Mouse (Mus musculus) ovary, adult 10 weeks (tissue): ENCODE measurements around the gene Tsga13. TPM values are rescaled to one million over a fixed set of nuclear protein-coding genes. Genes with fewer than 3 reads are reported as not detected.

Experiments used
- polyA plus RNA-seq: library from polyadenylated mRNA; stranded (reverse); fragments of 350-450 nt; fragmentation: Illumina TruSeq; extraction: RNeasy Lipid Tissue Mini Kit (QIAGEN cat#74804); gene quantifications from one replicate; pipeline ENCODE4 v1.2.3, GENCODE M21; 2014

The Tsga13 gene
- not detected for polyA plus RNA-seq

DNA sequence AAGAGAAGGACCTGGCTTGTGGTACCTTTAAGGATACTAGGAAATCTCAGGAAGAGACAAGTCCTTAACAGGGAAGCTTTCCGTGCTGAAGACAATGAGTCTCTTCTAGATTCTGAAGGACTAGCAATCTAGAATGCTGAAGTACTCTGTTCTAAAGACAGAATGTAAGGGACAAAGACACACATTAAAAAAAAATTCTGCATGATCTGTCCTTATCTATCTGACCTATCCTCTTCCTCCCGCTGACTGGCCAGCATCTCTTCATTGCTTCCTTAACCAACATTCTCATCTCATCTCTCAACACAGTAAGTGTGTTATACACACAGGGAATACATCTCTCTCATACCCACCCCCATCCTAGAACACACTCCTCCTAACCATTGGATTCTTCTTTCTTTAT lies at the start of gene Tsga13:
TSS of gene Tsga13 (minus strand) at position 101 of the 400 bp plus-strand sequence.

DNA sequence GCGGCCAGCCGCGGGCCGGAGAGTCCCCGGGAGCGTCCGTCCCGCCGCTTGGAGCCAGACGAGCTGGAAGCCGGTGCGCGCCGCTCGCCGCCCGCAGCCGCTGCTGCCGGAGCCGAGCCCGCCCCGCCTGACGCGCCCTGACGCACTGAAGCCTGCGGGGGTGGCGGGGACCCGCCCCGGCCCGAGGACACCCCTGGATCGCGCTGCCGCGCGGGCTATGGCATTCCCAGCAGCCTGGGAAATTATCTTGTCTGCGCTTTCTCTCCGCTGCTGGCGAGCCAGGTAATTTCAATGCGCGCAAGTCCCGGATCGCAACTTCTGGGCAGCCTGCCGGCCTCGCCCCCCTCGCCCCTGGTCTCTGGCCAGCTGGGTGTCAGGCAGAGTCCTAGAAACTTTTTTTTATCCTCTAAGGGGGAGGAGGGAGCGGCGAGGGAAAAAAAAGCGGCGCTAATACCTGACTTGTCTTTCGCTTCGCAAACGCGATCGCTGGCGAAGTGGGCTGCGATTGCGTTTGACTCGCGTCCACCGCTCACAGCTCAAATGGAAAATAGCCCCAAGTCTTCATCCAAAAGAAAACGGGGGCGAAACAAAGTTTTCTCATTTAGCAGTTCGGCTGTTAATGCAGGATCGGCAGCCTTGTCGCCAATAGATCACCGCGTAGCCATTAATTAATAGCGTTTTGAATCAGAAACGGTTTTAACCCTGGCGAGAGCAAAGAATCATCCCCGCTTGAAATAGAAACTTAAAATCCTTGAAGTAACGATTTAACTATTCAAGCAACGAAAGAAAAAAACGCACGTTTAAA lies 43.6 kb upstream of the Tsga13 start, which contains the start of gene Klf14:
TSS of gene Klf14 (minus strand) at position 343 of the 805 bp plus-strand sequence.

DNA sequence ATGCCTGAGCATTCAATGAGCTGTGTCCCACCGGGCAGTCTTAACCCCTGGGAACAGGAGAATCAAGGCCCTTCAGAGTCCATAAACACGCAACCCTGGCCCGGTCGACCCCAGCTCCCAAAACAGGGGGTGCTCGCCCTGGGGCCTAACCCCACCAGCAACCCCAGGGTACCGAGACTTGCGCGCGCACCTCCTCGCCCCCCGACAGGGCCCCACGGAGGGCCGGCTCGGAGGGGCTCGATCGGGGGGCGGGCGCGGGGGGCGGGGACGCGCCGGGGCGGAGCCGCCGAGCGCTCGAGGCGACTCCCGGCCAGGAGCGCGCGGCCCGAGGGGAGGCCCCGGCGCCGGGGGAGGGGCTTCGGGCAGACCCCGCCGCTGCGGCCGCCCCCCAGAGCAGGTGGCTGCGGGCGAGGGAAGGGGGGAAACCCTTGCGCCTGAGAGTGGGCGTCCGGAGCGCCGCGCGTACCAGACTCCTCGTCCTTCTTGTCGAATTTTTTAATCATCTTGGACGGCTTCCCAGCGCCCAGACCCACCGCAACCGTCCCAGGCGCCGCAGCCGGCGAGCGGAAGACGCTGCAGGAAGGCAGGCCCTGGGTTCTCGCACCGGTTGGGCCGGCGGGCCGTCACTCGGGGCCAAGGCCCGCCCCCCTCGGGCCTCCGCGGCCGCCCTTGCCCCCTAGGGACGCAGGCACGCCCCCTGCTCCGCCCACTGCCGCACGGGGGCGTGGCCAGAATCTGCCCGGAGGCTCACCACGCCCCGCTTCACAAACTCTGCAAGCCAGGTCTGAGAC lies 19.0 kb downstream of the Tsga13 start, which contains the start of gene Copg2:
TSS of gene Copg2 (minus strand) at position 600 of the 791 bp plus-strand sequence.

Other genes with a start within 250 kb of the Tsga13 start
- gene Cep41, start 221.8 kb downstream of the Tsga13 start, polyA plus RNA-seq = 18.6 TPM
- gene Mest, start 192.0 kb downstream of the Tsga13 start, polyA plus RNA-seq = 38.5 TPM
- 63.3 TPM for gene Copg2, start 18.8 kb downstream of the Tsga13 start, polyA plus RNA-seq
- not detected for gene Klf14, start 43.5 kb upstream of the Tsga13 start, polyA plus RNA-seq